Mouse (Mus musculus): ENCODE measurements around the gene Gfm1.

- TF ChIP-seq CTCF (IDR thresholded peaks at IDR 0.05; ENCODE audit: low read depth, low read length) (no peak), GATA1 (IDR thresholded peaks at IDR 0.05; ENCODE audit: borderline replicate concordance, low read length) (no peak)
Measured at GRCm38 (mm10) chr3:67482400-67482799, 52.5 kb downstream of the Gfm1 start.
